ENCODE assay signal across 14 mouse cellular contexts in the genomic region with DNA sequence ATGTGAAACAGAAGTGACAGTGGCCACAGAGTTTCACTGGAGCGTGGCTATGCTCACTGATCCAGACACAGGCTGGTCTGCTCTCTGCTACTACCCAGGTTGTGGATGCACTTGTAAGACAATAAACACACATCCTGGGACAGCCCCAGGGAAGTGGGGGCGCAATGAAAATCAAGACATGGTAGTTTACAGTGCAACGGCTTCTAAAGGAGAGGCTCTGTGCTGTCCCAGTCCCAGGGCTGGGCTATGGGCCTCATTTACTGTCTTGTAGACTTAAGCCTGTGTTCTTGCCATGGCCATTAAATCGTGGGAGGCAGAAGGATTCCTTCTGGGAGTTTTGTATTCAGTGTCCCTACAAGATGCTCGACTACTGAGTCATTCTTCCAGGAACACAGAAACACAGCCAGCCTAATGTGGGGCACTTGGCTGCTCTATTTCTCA.
DNase-seq lines count a peak whose midpoint lies in the region; ATAC-seq and TF ChIP-seq lines count a peak whose summit lies in the region.
"Had no signal": no experiment of that assay in that cellular context is flagged by ENCODE, and none has a peak within 500 bp of the region (broad histone marks: within the 10 kb centered on the region; RNA-seq: fewer than 3 reads in every experiment).

No protein-coding gene starts in this region.

- H3K4me2 ChIP-seq in forebrain, embryonic 12.5 days = no peak overlapping the region
- no peak overlapping the region for H3K4me2 ChIP-seq in forebrain, postnatal 0 days (ENCODE audit: low read depth)
- H3K4me2 ChIP-seq: limb, embryonic 13.5 days; lung, embryonic 15.5 days had no signal

- no peak for DNase-seq in forebrain, postnatal 0 days
- DNase-seq in layer of hippocampus, adult 9-11 months = peak; percentile 35
- DNase-seq in layer of hippocampus, postnatal 25 days (ENCODE audit: extremely low spot score in 1 of 2, low spot score in 1 of 2) = no peak
- peak; percentile 91 for DNase-seq in Muller cell, postnatal 12 days (ENCODE audit: inconsistent ontology term)
- no peak for DNase-seq in limb, embryonic 10.5 days (ENCODE audit: low spot score)
- DNase-seq in thymus, postnatal 0 days (ENCODE audit: low spot score) = no peak
- no peak for DNase-seq in thymus, postnatal 4 days
- DNase-seq: cerebellum, adult 2 months; gastrocnemius, postnatal 10 days; heart, postnatal 10 days; kidney, postnatal 25 days had no signal

- peaks cover 61% of the 10 kb centered on the region for H3K36me3 ChIP-seq in forebrain, embryonic 12.5 days (replicated peaks)
- H3K36me3 ChIP-seq in forebrain, postnatal 0 days (ENCODE audit: insufficient read depth) = peaks cover 52% of the 10 kb centered on the region
- peaks cover 98% of the 10 kb centered on the region for H3K36me3 ChIP-seq in limb, embryonic 10.5 days

- H3K9ac ChIP-seq in forebrain, embryonic 12.5 days = no peak overlapping the region
- H3K9ac ChIP-seq in forebrain, postnatal 0 days = no peak overlapping the region
- H3K9ac ChIP-seq: limb, embryonic 13.5 days; lung, embryonic 15.5 days had no signal

- peak overlapping the region; percentile 37; the same call in 1 of the 2 replicates for H3K27ac ChIP-seq in forebrain, embryonic 12.5 days
- H3K27ac ChIP-seq in forebrain, postnatal 0 days (ENCODE audit: low read depth, low read length) = no peak overlapping the region
- peak overlapping the region; percentile 36; the same call in 1 of the 2 replicates for H3K27ac ChIP-seq in limb, embryonic 10.5 days
- H3K27ac ChIP-seq: limb, embryonic 13.5 days; lung, embryonic 15.5 days had no signal

- H3K27me3 ChIP-seq in forebrain, embryonic 12.5 days = no peaks in the 10 kb centered on the region
- no peaks in the 10 kb centered on the region for H3K27me3 ChIP-seq in forebrain, postnatal 0 days (ENCODE audit: insufficient read depth, low read length)
- H3K27me3 ChIP-seq in limb, embryonic 10.5 days (ENCODE audit: low read depth, poor library complexity, severe bottlenecking) = no peaks in the 10 kb centered on the region
- H3K27me3 ChIP-seq: limb, embryonic 13.5 days; lung, embryonic 15.5 days had no signal

- ATAC-seq in forebrain, embryonic 12.5 days (ENCODE audit: low FRiP score) = no peak
- no peak for ATAC-seq in forebrain, postnatal 0 days

- H3K4me1 ChIP-seq in forebrain, embryonic 12.5 days = peaks cover 8% of the 10 kb centered on the region; the same call in 1 of the 2 replicates
- H3K4me1 ChIP-seq in forebrain, postnatal 0 days (ENCODE audit: insufficient read depth) = no peaks in the 10 kb centered on the region
- peaks cover 15% of the 10 kb centered on the region for H3K4me1 ChIP-seq in limb, embryonic 10.5 days
- H3K4me1 ChIP-seq: lung, embryonic 15.5 days had no signal

- no peaks in the 10 kb centered on the region for H3K9me3 ChIP-seq in forebrain, embryonic 12.5 days
- no peaks in the 10 kb centered on the region for H3K9me3 ChIP-seq in forebrain, postnatal 0 days (ENCODE audit: low read length)
- no peaks in the 10 kb centered on the region for H3K9me3 ChIP-seq in limb, embryonic 10.5 days (replicated peaks)
- H3K9me3 ChIP-seq: lung, embryonic 15.5 days had no signal

- H3K4me3 ChIP-seq in forebrain, embryonic 12.5 days (replicated peaks) = no peak overlapping the region
- H3K4me3 ChIP-seq in forebrain, postnatal 0 days (ENCODE audit: low read depth, low read length) = no peak overlapping the region
- H3K4me3 ChIP-seq in limb, embryonic 10.5 days = no peak overlapping the region
- H3K4me3 ChIP-seq: limb, embryonic 13.5 days; lung, embryonic 15.5 days had no signal

- no peak for TF ChIP-seq CTCF in forebrain, postnatal 0 days (IDR thresholded peaks at IDR 0.05; ENCODE audit: low read depth)

- 68% methylated on average over 5 of the region's 5 CpGs for WGBS in forebrain, embryonic 12.5 days
- 45% methylated on average over 5 of the region's 5 CpGs for WGBS in forebrain, postnatal 0 days
- 66% methylated on average over 5 of the region's 5 CpGs for WGBS in limb, embryonic 10.5 days

Comparison
In these comparisons a context has a peak if more than half of its experiments do, and no peak if none do; other contexts are left out.
1. DNase-seq: peak in layer of hippocampus, adult 9-11 months (single experiment) and Muller cell, postnatal 12 days (single experiment); none in forebrain, postnatal 0 days (single experiment), layer of hippocampus, postnatal 25 days (0 of 2), limb, embryonic 10.5 days (single experiment), thymus, postnatal 0 days (single experiment) and thymus, postnatal 4 days (single experiment).